Mouse (Mus musculus) neural tube, embryonic 15.5 days (tissue): ENCODE data around the gene Lcn8. TPM values are rescaled to one million over a fixed set of nuclear protein-coding genes. Genes with fewer than 3 reads are reported as not detected.
"Not testable (repeated sequence)": the region's sequence is repeated elsewhere in the genome, so short reads cannot be mapped to it uniquely, and the experiment has no call there.

Experiments used
- ATAC-seq: fragments of 200-750 bp; cut with Nextera tagmentation; 2 replicates; pipeline ENCODE4 v1.8.0; 2017; ENCODE audit warnings: mild to moderate bottlenecking, moderate TSS enrichment, moderate library complexity; ENCODE audit not compliant: low FRiP score
- H3K27ac ChIP-seq: fragments of 300-500 bp; sonication (generic); replicated peaks from 2 replicates; pipeline ENCODE4 v1.5.1; 2015; ENCODE audit warnings: mild to moderate bottlenecking, inconsistent platforms
- H3K27me3 ChIP-seq: fragments of 300-500 bp; sonication (generic); replicated peaks from 2 replicates; pipeline ENCODE4 v1.6.1; 2015; ENCODE audit warnings: inconsistent platforms
- H3K36me3 ChIP-seq: fragments of 300-500 bp; sonication (generic); 2 replicates; pipeline ENCODE4 v1.6.1; 2015; ENCODE audit warnings: inconsistent platforms
- H3K4me1 ChIP-seq: fragments of 300-500 bp; sonication (generic); 2 replicates; pipeline ENCODE4 v1.6.1; 2015; ENCODE audit warnings: inconsistent platforms
- H3K4me2 ChIP-seq: fragments of 300-500 bp; sonication (generic); 2 replicates; pipeline ENCODE4 v1.6.1; 2015; ENCODE audit warnings: inconsistent platforms, mild to moderate bottlenecking, moderate library complexity
- H3K4me3 ChIP-seq: fragments of 300-500 bp; sonication (generic); replicated peaks from 2 replicates; pipeline ENCODE4 v1.5.1; 2015; ENCODE audit warnings: mild to moderate bottlenecking, inconsistent platforms
- H3K9ac ChIP-seq: fragments of 300-500 bp; sonication (generic); replicated peaks from 2 replicates; pipeline ENCODE4 v1.6.1; 2015; ENCODE audit warnings: mild to moderate bottlenecking, inconsistent platforms
- H3K9me3 ChIP-seq: fragments of 300-500 bp; sonication (generic); replicated peaks from 2 replicates; pipeline ENCODE4 v1.6.1; 2016; ENCODE audit warnings: inconsistent platforms
- WGBS: fragments of 180-500 bp; shearing (Covaris S2); methylation state at CpG from one replicate; pipeline ENCODE4 v1.1.7; 2015; ENCODE audit warnings: mixed read lengths; 5-methylcytosine and 5-hydroxymethylcytosine counted together
- polyA plus RNA-seq: library from polyadenylated mRNA; unstranded; fragments of >200 nt; fragmentation: Nextera tagmentation; extraction: Ambion mirVana; gene quantifications from 2 replicates; pipeline ENCODE4 v1.2.1, GENCODE M21; 2015

Lcn8 gene
- polyA plus RNA-seq, 1 experiment from 2014 or later = not detected

- WGBS = 96% methylated on average over 3 of the region's 3 CpGs
- Histone ChIP-seq H3K9me3 (no peaks in the 10 kb centered on the region), H3K27ac (no peak within 1 kb of the TSS), H3K4me3 (no peak within 1 kb of the TSS), H3K36me3 (no peaks in the 10 kb centered on the region), H3K4me2 (no peak within 1 kb of the TSS), H3K27me3 (no peaks in the 10 kb centered on the region; the same call in 1 of the 2 replicates), H3K9ac (no peak within 1 kb of the TSS), H3K4me1 (no peaks in the 10 kb centered on the region)
- no peak for ATAC-seq
These were observed 23.6 kb downstream of the Lcn8 start, which contains the start of gene Lcn6 for GRCm38 (mm10) chr2:25676486-25676885. TSS of gene Lcn6 (plus strand) at chr2:25676786.

GRCm38 (mm10) chr2:25679559-25679958 lies 26.6 kb downstream of the Lcn8 start:
- Histone ChIP-seq H3K27me3 (no peaks in the 10 kb centered on the region; the same call in 1 of the 2 replicates), H3K9ac (no peak overlapping the region), H3K4me1 (no peaks in the 10 kb centered on the region), H3K36me3 (no peaks in the 10 kb centered on the region), H3K9me3 (no peaks in the 10 kb centered on the region), H3K4me3 (no peak overlapping the region), H3K4me2 (no peak overlapping the region), H3K27ac (no peak overlapping the region)
- 84% methylated on average over 6 of the region's 6 CpGs for WGBS
- ATAC-seq = no peak

GRCm38 (mm10) chr2:25682426-25682825 lies 29.5 kb downstream of the Lcn8 start, which contains the start of gene Lcn10:
TSS of gene Lcn10 (plus strand) at chr2:25682726.
- Histone ChIP-seq H3K27ac (no peak within 1 kb of the TSS), H3K36me3 (no peaks in the 10 kb centered on the region), H3K27me3 (no peaks in the 10 kb centered on the region), H3K4me2 (no peak within 1 kb of the TSS), H3K9ac (no peak within 1 kb of the TSS), H3K9me3 (no peaks in the 10 kb centered on the region), H3K4me3 (no peak within 1 kb of the TSS), H3K4me1 (no peaks in the 10 kb centered on the region)
- 66% methylated on average over 2 of the region's 2 CpGs for WGBS
- no peak for ATAC-seq

GRCm38 (mm10) chr2:25686941-25687340 lies 34.0 kb downstream of the Lcn8 start:
- no peak for ATAC-seq
- Histone ChIP-seq H3K27me3 (no peaks in the 10 kb centered on the region), H3K4me2 (no peak overlapping the region), H3K27ac (no peak overlapping the region), H3K9me3 (no peaks in the 10 kb centered on the region), H3K9ac (no peak overlapping the region), H3K4me3 (no peak overlapping the region), H3K4me1 (no peaks in the 10 kb centered on the region), H3K36me3 (no peaks in the 10 kb centered on the region)
- WGBS = 72% methylated on average over 4 of the region's 4 CpGs

GRCm38 (mm10) chr2:25694605-25695004 lies 41.7 kb downstream of the Lcn8 start:
- no peak overlapping the region for H3K4me2 ChIP-seq
- H3K9ac ChIP-seq = no peak overlapping the region
- ATAC-seq = no peak
- no peaks in the 10 kb centered on the region for H3K4me1 ChIP-seq
- H3K4me3 ChIP-seq = no peak overlapping the region
- H3K27me3 ChIP-seq = no peaks in the 10 kb centered on the region
- H3K9me3 ChIP-seq = no peaks in the 10 kb centered on the region
- H3K36me3 ChIP-seq = no peaks in the 10 kb centered on the region
- H3K27ac ChIP-seq = no peak overlapping the region

- Histone ChIP-seq H3K9me3 (no peaks in the 10 kb centered on the region), H3K4me3 (no peak overlapping the region), H3K4me1 (no peaks in the 10 kb centered on the region), H3K9ac (no peak overlapping the region), H3K27ac (no peak overlapping the region), H3K36me3 (no peaks in the 10 kb centered on the region), H3K4me2 (no peak overlapping the region), H3K27me3 (no peaks in the 10 kb centered on the region)
- ATAC-seq = no peak
- 66% methylated on average over 4 of the region's 4 CpGs for WGBS
These were observed 44.0 kb downstream of the Lcn8 start for GRCm38 (mm10) chr2:25696951-25697350.

- no peaks in the 10 kb centered on the region for H3K9me3 ChIP-seq
- H3K36me3 ChIP-seq = no peaks in the 10 kb centered on the region
- no peak overlapping the region for H3K9ac ChIP-seq
- H3K4me2 ChIP-seq = no peak overlapping the region
- H3K27ac ChIP-seq = no peak overlapping the region
- no peaks in the 10 kb centered on the region for H3K4me1 ChIP-seq
- H3K4me3 ChIP-seq = no peak overlapping the region
- no peak for ATAC-seq
- H3K27me3 ChIP-seq = no peaks in the 10 kb centered on the region
- WGBS = 86% methylated on average over 2 of the region's 2 CpGs
These were observed 45.8 kb downstream of the Lcn8 start for GRCm38 (mm10) chr2:25698696-25699095.

GRCm38 (mm10) chr2:25699743-25700142 lies 46.8 kb downstream of the Lcn8 start, which contains the start of gene Obp2a:
TSS of gene Obp2a (plus strand) at chr2:25700043.
- H3K4me3 ChIP-seq, H3K9ac ChIP-seq, H3K4me2 ChIP-seq, H3K9me3 ChIP-seq, H3K4me1 ChIP-seq, ATAC-seq, H3K27me3 ChIP-seq, H3K27ac ChIP-seq, H3K36me3 ChIP-seq: not testable (repeated sequence)
- WGBS = 90% methylated on average over 3 of the region's 3 CpGs

GRCm38 (mm10) chr2:25701001-25701400 lies 48.1 kb downstream of the Lcn8 start:
- 88% methylated on average over 5 of the region's 5 CpGs for WGBS
- no peak for ATAC-seq
- Histone ChIP-seq H3K27ac (no peak overlapping the region), H3K4me1 (peaks cover 2% of the 10 kb centered on the region; the same call in 1 of the 2 replicates), H3K36me3 (no peaks in the 10 kb centered on the region), H3K27me3 (0 out of 2 replicates have a peak, but pooled peaks cover 3% of the 10 kb centered on the region), H3K9ac (no peak overlapping the region), H3K4me3 (no peak overlapping the region), H3K4me2 (no peak overlapping the region), H3K9me3 (no peaks in the 10 kb centered on the region)

GRCm38 (mm10) chr2:25703706-25704105 lies 50.8 kb downstream of the Lcn8 start:
- no peak overlapping the region for H3K27ac ChIP-seq
- no peak overlapping the region for H3K4me2 ChIP-seq
- H3K9ac ChIP-seq = no peak overlapping the region
- no peak overlapping the region for H3K4me3 ChIP-seq
- peaks cover 14% of the 10 kb centered on the region for H3K4me1 ChIP-seq
- no peaks in the 10 kb centered on the region for H3K9me3 ChIP-seq
- 88% methylated on average over 4 of the region's 4 CpGs for WGBS
- ATAC-seq = no peak
- H3K27me3 ChIP-seq = 0 out of 2 replicates have a peak, but pooled peaks cover 3% of the 10 kb centered on the region
- no peaks in the 10 kb centered on the region for H3K36me3 ChIP-seq
